Mouse (Mus musculus) gastrocnemius, postnatal 25 days (tissue): ENCODE data around the gene 4930402K13Rik. TPM values are rescaled to one million over a fixed set of nuclear protein-coding genes. Genes with fewer than 3 reads are reported as not detected.
A peak's percentile ranks its signal among the peaks of the same experiment; 100 is the strongest.
"Not testable (repeated sequence)": the region's sequence is repeated elsewhere in the genome, so short reads cannot be mapped to it uniquely, and the experiment has no call there.

Experiments
- DNase-seq: peaks from one replicate; pipeline ENCODE4 v3.0.0; 2022
- long read RNA-seq, 2 experiments: library from polyadenylated mRNA; stranded (forward); transcript quantifications; one replicate each; pipeline ENCODE4 v2.0.0; 2021
- total RNA-seq, 2 experiments: library from RNA; stranded (reverse); gene quantifications; 1 replicate in 1 of 2; 2 replicates in 1 of 2; pipeline ENCODE4 v1.2.3; 2021

4930402K13Rik gene
- not detected for total RNA-seq
- long read RNA-seq, experiment 1: 0 reads
- long read RNA-seq, experiment 2: 0 reads

DNA sequence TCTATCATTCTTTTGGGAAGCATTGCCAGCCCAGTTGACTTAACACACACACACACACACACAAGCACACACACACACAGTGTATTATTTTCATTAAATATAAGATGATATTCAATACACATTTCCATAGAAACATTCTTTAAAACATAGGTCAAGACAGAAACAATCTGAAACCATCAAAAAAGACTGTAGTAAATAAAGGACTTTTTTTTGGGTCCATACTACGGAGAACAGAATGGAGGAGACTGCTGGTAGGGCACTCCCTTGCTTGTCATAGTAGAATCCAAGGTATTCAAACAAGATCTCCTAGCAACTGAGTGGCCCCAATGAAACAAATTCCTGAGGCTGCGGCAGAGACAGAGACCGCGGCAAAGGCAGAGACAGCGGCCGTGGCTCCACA is at the start of gene 4930402K13Rik:
Gene 4930402K13Rik (plus strand): TSS at position 301 of the 400 bp plus-strand sequence.
- no peak for DNase-seq

DNA sequence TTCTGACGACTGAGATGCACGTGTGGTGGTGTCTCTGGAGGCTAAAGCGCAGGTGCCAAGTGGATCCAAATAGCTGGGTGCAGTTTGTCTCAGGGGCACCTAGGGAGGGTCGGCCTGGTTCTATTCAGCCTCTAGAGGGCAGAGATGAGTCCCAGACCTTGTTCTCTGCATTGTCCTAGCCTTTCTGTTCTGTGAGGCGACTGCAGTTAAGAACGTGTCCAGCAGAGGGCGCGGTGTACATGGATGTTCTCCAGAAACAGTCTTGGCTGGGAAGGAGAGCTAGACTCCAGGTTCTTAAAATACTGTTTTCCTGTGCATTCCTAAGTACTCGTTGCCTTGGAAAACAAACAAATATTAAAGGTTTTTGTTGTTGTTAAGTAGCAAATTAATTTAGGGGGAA is 43.4 kb upstream of the 4930402K13Rik start:
- peak; percentile 55 for DNase-seq

DNA sequence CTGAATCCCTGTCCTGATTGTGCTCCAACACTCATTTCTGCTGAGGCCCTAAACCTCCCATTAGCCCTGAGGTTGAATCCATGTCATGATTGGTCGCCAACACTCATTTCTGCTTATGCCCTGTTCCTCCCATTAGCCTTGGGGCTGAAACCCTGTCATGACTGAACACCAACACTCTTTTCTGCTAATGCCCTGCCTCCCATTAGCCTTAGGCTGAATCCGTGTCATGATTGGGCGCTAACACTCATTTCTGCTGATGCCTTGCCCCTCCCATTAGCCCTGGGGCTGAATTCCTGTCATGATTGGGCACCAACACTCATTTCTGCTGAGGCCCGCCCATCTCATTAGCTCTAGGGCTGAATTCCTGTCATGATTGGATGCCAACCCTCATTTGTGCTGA is 42.3 kb upstream of the 4930402K13Rik start:
- no peak for DNase-seq

DNA sequence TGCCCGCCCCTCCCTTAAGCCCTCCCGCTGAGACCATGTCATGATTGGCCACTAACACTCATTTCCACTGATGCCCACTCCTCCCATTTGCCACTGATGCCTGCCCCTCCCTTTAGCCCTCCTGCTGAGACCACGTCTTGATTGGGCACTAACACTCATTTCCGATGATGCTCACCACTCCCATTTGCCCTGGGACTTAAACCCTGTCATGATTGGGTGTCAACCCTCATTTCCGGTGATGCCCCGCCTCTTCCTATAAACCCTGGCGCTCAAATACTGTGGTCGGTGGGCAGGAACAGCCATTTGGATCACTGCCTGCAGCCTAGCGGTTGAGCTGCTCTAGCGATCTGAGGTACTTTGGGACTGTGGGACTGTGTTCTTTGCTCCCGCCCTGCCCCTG is 41.6 kb upstream of the 4930402K13Rik start, which contains the start of gene Fthl17f:
Gene Fthl17f (plus strand): TSS at position 301 of the 400 bp plus-strand sequence.
- DNase-seq: not testable (repeated sequence)

DNA sequence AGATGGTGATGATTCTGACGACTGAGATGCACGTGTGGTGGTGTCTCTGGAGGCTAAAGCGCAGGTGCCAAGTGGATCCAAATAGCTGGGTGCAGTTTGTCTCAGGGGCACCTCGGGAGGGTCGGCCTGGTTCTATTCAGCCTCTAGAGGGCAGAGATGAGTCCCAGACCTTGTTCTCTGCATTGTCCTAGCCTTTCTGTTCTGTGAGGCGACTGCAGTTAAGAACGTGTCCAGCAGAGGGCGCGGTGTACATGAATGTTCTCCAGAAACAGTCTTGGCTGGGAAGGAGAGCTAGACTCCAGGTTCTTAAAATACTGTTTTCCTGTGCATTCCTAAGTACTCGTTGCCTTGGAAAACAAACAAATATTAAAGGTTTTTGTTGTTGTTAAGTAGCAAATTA is 26.7 kb upstream of the 4930402K13Rik start:
- not testable (repeated sequence) for DNase-seq

DNA sequence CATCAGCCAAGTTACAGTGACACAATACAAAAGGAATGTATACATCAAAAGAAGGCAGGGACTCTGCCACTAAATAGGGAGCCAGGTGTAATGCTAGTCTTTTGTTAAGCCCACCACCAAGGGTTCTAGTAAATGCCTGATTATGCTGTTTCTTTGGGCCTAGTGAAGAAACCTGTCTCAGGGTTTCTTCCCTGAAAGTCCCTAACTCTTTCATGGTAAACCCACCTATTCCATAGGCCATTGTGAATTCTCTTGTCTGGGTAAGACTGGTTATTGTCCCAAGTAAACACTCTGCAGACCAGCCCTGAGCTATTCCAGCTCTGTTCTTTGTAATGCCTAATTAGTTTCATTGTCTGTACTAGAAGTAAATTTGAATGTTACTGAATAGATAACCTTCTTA is 9.3 kb upstream of the 4930402K13Rik start:
- not testable (repeated sequence) for DNase-seq

DNA sequence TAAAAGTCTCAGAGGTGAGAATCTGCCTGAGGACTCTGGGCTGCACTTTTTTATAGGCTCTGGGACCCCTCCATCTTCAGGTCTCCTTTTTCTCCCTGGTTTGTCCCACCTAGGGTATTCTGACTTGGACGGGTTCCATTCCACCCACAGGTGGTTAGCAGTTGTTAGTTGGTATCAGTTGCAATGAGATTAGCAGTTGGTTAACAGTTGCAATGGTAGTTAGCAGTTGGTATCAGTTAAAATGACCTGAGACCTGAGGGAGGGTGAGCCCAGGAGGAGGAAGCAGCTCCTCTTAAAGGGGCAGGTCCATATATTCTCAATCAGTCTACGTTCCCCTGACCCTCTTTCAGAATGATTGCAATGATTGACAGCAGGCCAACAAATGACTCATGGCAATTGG is 6.0 kb downstream of the 4930402K13Rik start:
- no peak for DNase-seq

DNA sequence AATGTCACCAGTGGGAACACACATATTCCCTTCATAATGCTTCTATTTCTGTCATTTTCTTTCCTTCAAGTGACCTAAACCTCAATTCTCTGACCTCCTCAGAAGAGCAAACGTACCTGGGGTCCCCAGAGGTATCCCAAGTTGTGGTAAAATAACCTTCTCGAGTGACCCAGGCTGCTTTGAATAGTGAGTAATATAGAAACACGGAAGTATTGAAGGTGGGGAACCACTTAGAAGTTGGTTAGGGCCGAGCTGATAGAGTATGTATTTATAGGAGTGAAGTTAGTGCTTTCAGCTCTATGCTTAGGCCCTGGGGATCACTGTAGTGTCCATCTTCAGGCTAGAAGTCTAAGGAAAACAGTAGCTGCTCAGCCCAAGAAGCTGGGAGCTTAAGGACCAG is 20.6 kb downstream of the 4930402K13Rik start:
- DNase-seq: no peak

DNA sequence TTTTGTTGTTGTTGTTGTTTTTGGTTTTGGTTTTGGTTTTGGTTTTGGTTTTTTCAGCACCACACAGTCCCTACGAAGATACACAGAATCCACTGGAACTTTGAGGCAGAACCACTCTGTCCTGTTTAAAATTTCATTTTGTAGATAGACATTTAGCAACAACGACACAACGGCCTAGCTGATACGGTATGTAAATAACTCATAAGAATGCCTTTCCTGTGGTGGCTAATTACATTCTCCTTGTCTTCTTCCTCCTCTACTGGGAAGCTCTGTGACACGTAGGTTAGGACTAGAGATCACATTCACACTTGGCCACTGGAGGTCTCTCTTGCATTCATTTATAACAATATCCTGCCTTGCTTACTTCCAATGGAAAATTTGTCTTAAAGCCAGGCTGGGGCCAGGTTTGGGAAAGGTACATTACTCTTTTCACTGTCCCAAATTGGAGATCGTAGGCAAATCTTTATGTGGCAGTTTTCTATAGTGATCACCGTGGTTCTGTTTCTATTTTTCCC is 24.0 kb downstream of the 4930402K13Rik start:
- DNase-seq: no peak

DNA sequence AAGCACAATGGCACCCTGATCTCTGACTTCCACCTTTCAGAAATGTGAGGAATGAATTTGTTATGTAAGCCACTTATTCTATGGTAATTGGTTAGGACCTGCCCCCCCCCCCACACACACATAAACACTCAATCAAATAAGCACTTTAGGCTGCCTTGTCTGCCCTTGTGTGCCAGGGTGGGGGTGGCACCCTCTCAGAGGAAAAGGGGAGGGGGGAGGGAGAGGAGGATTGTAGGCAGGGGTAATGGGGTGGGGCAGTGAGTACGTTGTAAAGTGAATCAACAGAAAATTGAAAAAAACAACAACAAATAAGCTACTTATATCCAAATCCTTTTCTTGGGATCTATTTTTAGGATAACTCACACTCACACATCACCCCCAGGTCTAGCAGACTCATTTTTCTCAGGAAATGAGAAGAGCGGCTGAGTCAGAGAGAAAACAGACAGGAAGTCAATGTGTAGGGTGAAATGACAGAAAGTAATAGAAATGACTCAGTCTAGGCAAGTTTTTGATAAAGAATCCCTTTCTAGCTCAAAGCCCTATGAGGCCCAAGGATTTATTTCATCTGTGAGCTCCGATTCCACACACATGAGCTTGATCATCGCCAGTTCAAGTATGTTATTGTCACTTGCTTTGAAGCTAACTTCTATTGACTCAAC is 35.1 kb downstream of the 4930402K13Rik start:
- no peak for DNase-seq

DNA sequence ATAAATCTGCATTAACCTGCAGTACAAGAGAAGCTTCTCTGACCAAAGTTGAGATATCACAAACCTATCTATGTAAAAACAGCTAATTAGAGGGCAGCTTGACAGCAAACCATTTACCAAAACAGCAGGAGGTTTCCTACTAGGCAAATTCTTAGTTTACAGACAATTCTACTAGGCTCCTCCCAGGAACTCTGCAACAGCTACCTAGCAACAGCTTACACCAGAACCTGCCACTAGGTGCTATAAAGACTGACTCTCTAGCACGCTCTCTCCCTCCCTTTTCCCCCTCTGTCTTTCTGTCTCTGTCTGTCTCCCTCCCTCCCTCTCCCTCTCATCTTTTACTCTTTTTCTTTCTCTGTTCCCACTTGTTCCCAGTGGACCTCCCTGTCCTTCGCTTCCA is 38.3 kb downstream of the 4930402K13Rik start:
- DNase-seq: no peak

Other genes with a start within 250 kb of the 4930402K13Rik start
- not detected for gene Gm5751, start 230.3 kb upstream of the 4930402K13Rik start, total RNA-seq
- gene B630019K06Rik, start 212.2 kb upstream of the 4930402K13Rik start, total RNA-seq: under 1 TPM; 0.33 to 0.46 TPM
- not detected for gene Fthl17b, start 141.6 kb upstream of the 4930402K13Rik start, total RNA-seq
- gene Fthl17c, start 128.0 kb upstream of the 4930402K13Rik start, total RNA-seq: not detected
- not detected for gene Fthl17d, start 117.8 kb upstream of the 4930402K13Rik start, total RNA-seq
- not detected for gene Fthl17e, start 71.1 kb upstream of the 4930402K13Rik start, total RNA-seq
- gene Fthl17f, start 41.5 kb upstream of the 4930402K13Rik start, total RNA-seq: not detected
- under 1 TPM; 0.20 to 0.24 TPM for gene Lancl3, start 95.3 kb downstream of the 4930402K13Rik start, total RNA-seq
- gene Gm14862, start 152.3 kb downstream of the 4930402K13Rik start, total RNA-seq: not detected
- 1 to 10 TPM; 3.8 TPM for gene Xk, start 168.2 kb downstream of the 4930402K13Rik start, total RNA-seq
- not detected for gene H2al1m, start 179.2 kb downstream of the 4930402K13Rik start, total RNA-seq
- gene H2al1k, start 246.1 kb downstream of the 4930402K13Rik start, total RNA-seq: not detected